Mouse (Mus musculus) erythroblast, embryonic 14.5 days (primary cell): Measurements from ENCODE around the gene Synj1.

ENCODE experiments used
- GATA1 ChIP-seq: IDR thresholded peaks from 2 replicates; pipeline ENCODE4 v1.6.1; 2012; ENCODE audit warnings: low read length, inconsistent platforms, mixed read lengths
- TAL1 ChIP-seq: IDR thresholded peaks from 3 replicates; pipeline ENCODE4 v1.6.1; 2012; ENCODE audit warnings: low read length, inconsistent platforms, mixed read lengths

GRCm38 (mm10) chr16:90890683-90891082, 120.4 kb downstream of the Synj1 start:
- TF ChIP-seq TAL1: no peak
- TF ChIP-seq GATA1: no peak
